Mouse (Mus musculus) hindbrain, postnatal 0 days (tissue): Measurements from ENCODE around the gene Arv1. TPM values are rescaled to one million over a fixed set of nuclear protein-coding genes. Genes with fewer than 3 reads are reported as not detected.
A peak's percentile ranks its signal among the peaks of the same experiment; 100 is the strongest.

Source experiments
- ATAC-seq: fragments of 200-750 bp; cut with Nextera tagmentation; 2 replicates; pipeline ENCODE4 v1.8.0; 2017; ENCODE audit warnings: mild to moderate bottlenecking, moderate TSS enrichment, moderate library complexity
- DNase-seq: peaks from one replicate; pipeline ENCODE4 v3.0.0-alpha.2; 2015; ENCODE audit warnings: low spot score
- H3K27ac ChIP-seq: fragments of 300-500 bp; sonication (generic); 2 replicates; pipeline ENCODE4 v1.5.1; 2014; ENCODE audit warnings: mild to moderate bottlenecking
- H3K27me3 ChIP-seq: fragments of 300-500 bp; sonication (generic); 2 replicates; pipeline ENCODE4 v1.6.1; 2014; ENCODE audit warnings: low read length, mixed read lengths; ENCODE audit not compliant: insufficient read depth
- H3K36me3 ChIP-seq: fragments of 300-500 bp; sonication (generic); 2 replicates; pipeline ENCODE4 v1.6.1; 2014; ENCODE audit warnings: low read length, mixed read lengths; ENCODE audit not compliant: insufficient read depth
- H3K4me1 ChIP-seq: fragments of 300-500 bp; sonication (generic); 2 replicates; pipeline ENCODE4 v1.6.1; 2014; ENCODE audit warnings: antibody characterized with exemption, low read length, mixed read lengths; ENCODE audit not compliant: insufficient read depth
- H3K4me2 ChIP-seq: fragments of 300-500 bp; sonication (generic); 2 replicates; pipeline ENCODE4 v1.6.1; 2014; ENCODE audit warnings: low read depth, mild to moderate bottlenecking, low read length, moderate library complexity, mixed read lengths
- H3K4me3 ChIP-seq: fragments of 300-500 bp; sonication (generic); 2 replicates; pipeline ENCODE4 v1.5.1; 2014; ENCODE audit warnings: low read length
- H3K9ac ChIP-seq: fragments of 300-500 bp; sonication (generic); replicated peaks from 2 replicates; pipeline ENCODE4 v1.6.1; 2014; ENCODE audit warnings: mild to moderate bottlenecking, low read length, moderate library complexity, mixed read lengths
- H3K9me3 ChIP-seq: fragments of 300-500 bp; sonication (generic); 2 replicates; pipeline ENCODE4 v1.6.1; 2016; ENCODE audit warnings: low read length, mixed read lengths
- CTCF ChIP-seq: IDR thresholded peaks from 2 replicates; pipeline ENCODE4 v1.5.1; 2016; ENCODE audit warnings: antibody characterized with exemption, control low read depth, low read depth
- WGBS: fragments of 180-500 bp; shearing (Covaris S2); extraction: QIAGEN DNeasy Blood & Tissue Kit; methylation state at CpG from one replicate; pipeline ENCODE4 v1.1.7; 2014; 5-methylcytosine and 5-hydroxymethylcytosine counted together
- polyA plus RNA-seq: library from polyadenylated mRNA; unstranded; fragments of >200 nt; fragmentation: Nextera tagmentation; extraction: Ambion mirVana; gene quantifications from 2 replicates; pipeline ENCODE4 v1.2.1, GENCODE M21; 2015
- total RNA-seq: library from RNA; depleted of rRNA; stranded (reverse); fragments of >200 nt; gene quantifications from 2 replicates; pipeline ENCODE4 v1.2.3, GENCODE M21; 2014

Arv1 gene
- total and polyA plus RNA-seq, 2 experiments from 2014 or later, result 11.1 to 33.5 TPM

DNA sequence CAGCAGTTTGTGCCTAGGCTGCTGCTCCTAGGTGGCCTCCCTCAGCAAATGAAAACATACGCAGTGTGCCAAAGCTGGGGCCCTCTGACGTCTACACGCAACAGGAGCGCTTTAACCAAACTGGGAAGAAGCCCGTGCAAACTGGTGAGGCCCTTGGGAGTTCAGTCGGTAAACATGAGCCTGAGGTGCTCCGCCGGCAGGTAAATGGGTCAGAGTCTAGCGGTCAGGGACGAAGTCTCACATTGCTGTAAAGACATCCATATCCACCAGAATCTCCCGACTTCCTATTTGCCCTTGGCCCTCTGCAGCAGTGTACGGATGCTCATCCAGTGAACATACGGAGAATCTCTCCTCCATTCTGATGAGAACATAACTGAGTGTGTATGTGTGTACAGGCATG lies 24.7 kb downstream of the Arv1 start:
- H3K9ac ChIP-seq, result no peak overlapping the region
- DNase-seq (no peak), ATAC-seq (no peak)
- no peak for TF ChIP-seq CTCF
- H3K9me3 ChIP-seq, result no peaks in the 10 kb centered on the region
- H3K27me3 ChIP-seq, result peaks cover 21% of the 10 kb centered on the region
- H3K36me3 ChIP-seq, result no peaks in the 10 kb centered on the region
- 76% methylated on average over 13 of the region's 13 CpGs for WGBS
- H3K27ac ChIP-seq, result no peak overlapping the region
- H3K4me2 ChIP-seq, result no peak overlapping the region
- H3K4me3 ChIP-seq, result no peak overlapping the region
- peaks cover 8% of the 10 kb centered on the region; the same call in 1 of the 2 replicates for H3K4me1 ChIP-seq

GRCm38 (mm10) chr8:124751191-124751590 lies 29.3 kb downstream of the Arv1 start:
- Histone ChIP-seq H3K4me1 (peaks cover 8% of the 10 kb centered on the region; the same call in 1 of the 2 replicates), H3K9ac (peak overlapping the region; percentile 40; the same call in 1 of the 2 replicates), H3K27ac (no peak overlapping the region), H3K4me2 (peak overlapping the region; percentile 66), H3K27me3 (peaks cover 24% of the 10 kb centered on the region), H3K36me3 (no peaks in the 10 kb centered on the region), H3K4me3 (peak overlapping the region; percentile 45), H3K9me3 (no peaks in the 10 kb centered on the region)
- WGBS, result under 1% methylated on average over 30 of the region's 31 CpGs
- DNase-seq (no peak), ATAC-seq (no peak)
- no peak for TF ChIP-seq CTCF

GRCm38 (mm10) chr8:124751709-124752173 lies 29.8 kb downstream of the Arv1 start, which contains the start of gene Fam89a:
Fam89a (minus strand) TSS chr8:124751832.
- no peak within 1 kb of the TSS for H3K27ac ChIP-seq
- H3K27me3 ChIP-seq, result peaks cover 24% of the 10 kb centered on the region
- no peak; the same call in 1 of the 2 replicates for ATAC-seq
- peak within 1 kb of the TSS; percentile 40; the same call in 1 of the 2 replicates for H3K9ac ChIP-seq
- no peaks in the 10 kb centered on the region for H3K36me3 ChIP-seq
- H3K4me1 ChIP-seq, result peaks cover 8% of the 10 kb centered on the region; the same call in 1 of the 2 replicates
- under 1% methylated on average over 36 of the region's 41 CpGs for WGBS
- H3K4me3 ChIP-seq, result peak within 1 kb of the TSS; percentile 45
- no peak for DNase-seq
- no peak for TF ChIP-seq CTCF
- H3K4me2 ChIP-seq, result peak within 1 kb of the TSS; percentile 66
- H3K9me3 ChIP-seq, result no peaks in the 10 kb centered on the region

DNA sequence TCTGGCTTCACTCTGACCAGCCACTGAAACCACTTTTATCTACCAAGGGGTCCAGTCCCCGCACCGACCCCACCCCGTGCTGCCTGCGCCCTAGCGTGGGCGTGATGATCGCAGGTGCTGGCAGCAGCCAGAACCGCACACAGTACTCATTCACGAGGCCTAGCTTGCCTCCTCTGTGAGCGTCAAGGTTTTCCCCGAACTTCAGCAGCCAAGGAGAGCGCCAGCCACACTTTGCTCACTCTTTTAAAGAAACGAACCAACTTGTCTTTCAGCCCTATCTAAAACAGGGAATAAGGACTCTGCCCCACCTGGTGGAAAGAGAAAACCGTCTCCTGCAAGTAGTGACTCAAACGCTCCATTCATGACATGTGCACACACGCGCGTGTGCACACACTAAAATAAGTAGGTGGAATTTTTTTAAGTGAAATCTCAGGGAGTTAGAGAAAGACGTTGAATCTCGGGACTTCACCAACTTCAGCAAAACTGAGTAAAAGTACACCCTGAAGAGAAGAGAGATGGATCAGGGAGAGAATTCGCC lies 30.5 kb downstream of the Arv1 start:
- H3K27ac ChIP-seq, result no peak overlapping the region
- ATAC-seq (no peak), DNase-seq (peak; percentile 34)
- peaks cover 8% of the 10 kb centered on the region; the same call in 1 of the 2 replicates for H3K4me1 ChIP-seq
- H3K36me3 ChIP-seq, result no peaks in the 10 kb centered on the region
- TF ChIP-seq CTCF, result peak; percentile 43
- H3K27me3 ChIP-seq, result peaks cover 24% of the 10 kb centered on the region
- no peak overlapping the region; the same call in 1 of the 2 replicates for H3K4me2 ChIP-seq
- no peak overlapping the region for H3K4me3 ChIP-seq
- 33% methylated on average over 21 of the region's 21 CpGs for WGBS
- H3K9me3 ChIP-seq, result no peaks in the 10 kb centered on the region
- no peak overlapping the region for H3K9ac ChIP-seq

DNA sequence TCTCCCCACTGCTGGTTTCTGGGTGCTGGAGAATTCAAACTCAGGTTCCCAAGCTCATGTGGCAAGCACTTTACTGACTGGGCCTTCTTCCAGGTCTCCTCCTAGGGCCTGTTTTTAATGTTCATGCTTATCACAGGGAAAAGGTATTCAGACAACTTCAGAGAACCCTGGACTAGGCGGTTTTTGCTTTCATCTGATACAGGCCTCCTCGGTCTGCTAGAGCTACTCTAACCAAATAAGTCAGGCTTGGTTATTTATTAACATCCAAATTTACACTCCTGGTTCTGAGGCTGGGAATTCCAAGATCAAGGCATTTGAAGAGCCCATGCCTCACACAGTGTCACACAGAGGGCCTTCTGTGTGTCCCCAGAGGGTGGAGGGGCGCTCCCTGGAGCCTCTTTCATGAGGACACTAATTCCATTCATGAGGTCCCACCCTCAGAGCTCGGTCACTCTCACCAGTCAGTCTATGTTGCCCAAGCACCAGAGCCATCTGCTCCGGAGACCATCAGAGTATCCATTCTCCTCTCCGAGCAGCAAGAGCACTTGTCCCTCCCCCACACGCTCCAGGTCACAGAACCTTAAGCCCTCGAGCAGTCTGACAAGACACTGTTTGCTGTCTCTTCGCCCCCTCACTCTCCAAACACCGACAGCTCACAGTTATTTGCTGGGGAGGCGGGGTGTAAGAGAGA lies 32.3 kb downstream of the Arv1 start:
- WGBS, result 24% methylated on average over 11 of the region's 11 CpGs
- DNase-seq (peak; percentile 58), ATAC-seq (peak; percentile 85)
- Histone ChIP-seq H3K27me3 (peaks cover 24% of the 10 kb centered on the region), H3K27ac (no peak overlapping the region), H3K4me2 (no peak overlapping the region), H3K9ac (no peak overlapping the region), H3K36me3 (no peaks in the 10 kb centered on the region), H3K4me1 (peaks cover 8% of the 10 kb centered on the region; the same call in 1 of the 2 replicates), H3K9me3 (no peaks in the 10 kb centered on the region), H3K4me3 (no peak overlapping the region)
- TF ChIP-seq CTCF, result no peak

GRCm38 (mm10) chr8:124754792-124755190 lies 32.9 kb downstream of the Arv1 start:
- Histone ChIP-seq H3K4me1 (peaks cover 8% of the 10 kb centered on the region; the same call in 1 of the 2 replicates), H3K4me3 (no peak overlapping the region), H3K9ac (no peak overlapping the region), H3K4me2 (no peak overlapping the region), H3K27ac (no peak overlapping the region), H3K36me3 (no peaks in the 10 kb centered on the region), H3K27me3 (peaks cover 18% of the 10 kb centered on the region), H3K9me3 (no peaks in the 10 kb centered on the region)
- no peak for ATAC-seq
- no peak for DNase-seq
- no peak for TF ChIP-seq CTCF
- 55% methylated on average over 4 of the region's 4 CpGs for WGBS
